Mouse (Mus musculus) C2C12 (cell line): ENCODE data around the gene Gsg1l.

Experiments
- CEBPB ChIP-seq: IDR thresholded peaks from one replicate; pipeline ENCODE4 v1.6.1; 2011; ENCODE audit warnings: low read depth, mild to moderate bottlenecking, control low read depth, moderate library complexity
- CTCF ChIP-seq: IDR thresholded peaks from one replicate; pipeline ENCODE4 v1.5.1; 2011; ENCODE audit not compliant: control insufficient read depth, insufficient read depth, insufficient read length
- FOSL1 ChIP-seq: IDR thresholded peaks from one replicate; pipeline ENCODE4 v1.8.0; 2011; ENCODE audit warnings: mild to moderate bottlenecking, low read length; ENCODE audit not compliant: poor library complexity, insufficient read depth, severe bottlenecking
- MAX ChIP-seq: IDR thresholded peaks from one replicate; pipeline ENCODE4 v1.6.1; 2011; ENCODE audit warnings: mild to moderate bottlenecking, control low read depth
- MYOD1 ChIP-seq: IDR thresholded peaks from one replicate; pipeline ENCODE4 v1.6.1; 2011; ENCODE audit warnings: low read depth; ENCODE audit not compliant: control insufficient read depth, insufficient read length
- MYOG ChIP-seq: IDR thresholded peaks from one replicate; pipeline ENCODE4 v1.6.1; 2011; ENCODE audit not compliant: control insufficient read depth, insufficient read length; ENCODE audit errors: extremely low read depth
- USF1 ChIP-seq: IDR thresholded peaks from one replicate; pipeline ENCODE4 v1.6.1; 2011; ENCODE audit warnings: low read depth, mild to moderate bottlenecking, control low read depth, moderate library complexity

DNA sequence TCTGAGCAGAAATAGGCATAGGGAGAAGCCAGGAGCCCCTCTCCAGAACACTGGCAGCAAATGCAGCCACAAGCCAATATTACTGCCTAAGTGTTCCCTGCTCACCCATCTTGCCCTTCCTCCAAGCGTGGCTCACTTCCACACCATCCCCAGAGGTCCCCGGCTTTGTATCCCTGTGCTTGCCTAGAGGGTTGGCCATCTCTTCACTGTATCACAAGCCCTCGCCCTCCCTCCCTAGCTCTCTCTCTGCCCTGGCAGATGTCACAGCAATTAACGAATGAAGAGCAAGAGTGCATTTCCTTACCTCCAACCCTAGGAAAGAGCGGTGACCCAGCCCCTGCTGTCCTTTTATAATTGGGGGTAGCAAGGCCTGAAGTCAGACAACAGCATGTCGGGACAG is 30.3 kb downstream of the Gsg1l start:
- TF ChIP-seq CTCF (no peak), MYOD1 (no peak), MAX (no peak), USF1 (no peak), FOSL1 (no peak), MYOG (no peak), CEBPB (no peak)
